Mouse (Mus musculus) gastrocnemius, postnatal 36 days (tissue): Measurements from ENCODE around the gene Fgfr2. TPM values are rescaled to one million over a fixed set of nuclear protein-coding genes. Genes with fewer than 3 reads are reported as not detected.
"Not testable (repeated sequence)": the region's sequence is repeated elsewhere in the genome, so short reads cannot be mapped to it uniquely, and the experiment has no call there.

Experiments
- DNase-seq, 2 experiments: peaks; one replicate each; pipeline ENCODE4 v3.0.0; 2022
- intact Hi-C: fragments of 180-260 bp; cut with DNase I; formaldehyde crosslinking; loops from one replicate; pipeline ENCODE4 v1.15.1; 2025
- total RNA-seq, 2 experiments: library from RNA; stranded (reverse); gene quantifications; 2 replicates each; pipeline ENCODE4 v1.2.3; 2021

The Fgfr2 gene
- total RNA-seq, 2 experiments from 2014 or later, result 0.28 to 0.49 TPM

DNA sequence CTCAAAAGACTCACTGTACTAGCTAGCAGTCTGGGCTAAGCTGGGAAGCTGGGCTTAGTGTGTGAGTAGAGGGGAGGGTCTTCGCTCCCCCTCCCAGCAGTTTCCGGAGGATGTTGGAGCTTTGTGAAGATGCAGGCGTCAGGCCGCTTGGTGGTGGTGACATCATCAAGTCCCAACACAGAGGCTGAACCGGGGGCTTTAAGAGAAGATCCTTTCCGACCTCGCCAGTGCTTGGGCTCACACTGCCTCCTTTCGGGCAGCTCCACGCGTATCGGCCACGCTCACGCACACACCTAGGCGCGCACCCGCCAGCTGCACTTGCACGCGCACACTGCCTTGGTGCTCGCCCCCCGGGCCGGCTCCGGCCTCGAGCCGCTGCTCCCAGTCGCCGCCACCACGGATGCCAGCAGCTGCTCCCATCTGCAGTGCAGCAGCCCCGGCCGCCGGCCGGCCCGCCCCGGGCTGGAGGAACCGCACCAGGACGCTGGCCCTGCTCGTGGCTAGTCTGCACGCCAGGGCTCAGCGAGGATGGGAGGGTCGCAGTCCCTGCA lies 2430.7 kb downstream of the Fgfr2 start:
- DNase-seq, result peak in 1 of 2 experiments; percentile 42
- intact Hi-C loops, result loop anchor here (10.0 kb wide), 1 partner anchor 88 kb away; no protein-coding TSS in a partner anchor

DNA sequence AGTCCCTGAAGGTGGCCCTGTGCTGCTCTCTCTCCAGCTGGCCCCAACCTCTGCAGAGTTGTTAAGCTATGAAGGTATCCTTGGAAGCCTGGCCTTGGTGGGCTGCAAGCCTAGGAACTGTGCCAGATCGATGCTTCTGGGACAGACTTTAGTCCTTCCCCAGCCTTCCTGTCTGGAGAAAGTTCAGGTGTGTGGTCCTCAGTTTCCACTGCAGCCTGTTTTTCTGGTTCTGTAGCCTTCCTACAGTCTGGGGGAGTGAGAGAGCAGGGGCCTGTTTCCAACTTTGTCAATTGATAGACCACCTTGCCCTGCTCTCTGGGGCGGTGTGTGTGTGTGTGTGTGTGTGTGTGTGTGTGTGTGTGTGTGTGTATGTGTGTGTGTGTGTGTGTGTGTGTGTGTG lies 2431.2 kb downstream of the Fgfr2 start:
- no peak for DNase-seq
- intact Hi-C loops, result loop anchor here (10.0 kb wide), 1 partner anchor 87 kb away; no protein-coding TSS in a partner anchor

DNA sequence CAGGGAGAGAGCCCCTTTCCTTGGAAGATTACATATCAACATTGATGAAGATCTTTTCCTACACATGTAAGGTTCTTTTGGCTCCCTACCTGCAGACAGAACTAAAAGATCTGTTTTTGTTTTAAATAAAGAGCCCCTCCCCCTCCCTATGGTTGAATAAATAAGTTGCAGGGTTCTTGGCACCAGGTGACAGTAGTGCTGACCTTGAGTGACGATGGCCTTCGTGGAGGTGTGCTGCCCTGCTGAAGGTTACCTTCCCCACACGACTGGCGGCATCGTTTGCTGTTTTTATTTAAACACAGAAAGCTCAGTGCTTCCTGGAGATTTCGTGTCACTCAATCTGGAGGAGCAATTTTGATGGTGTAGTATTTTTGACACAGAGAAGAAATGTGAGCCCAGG lies 2432.3 kb downstream of the Fgfr2 start:
- DNase-seq, result no peak
- intact Hi-C loops, result loop anchor here (10.0 kb wide), 1 partner anchor 86 kb away; no protein-coding TSS in a partner anchor

DNA sequence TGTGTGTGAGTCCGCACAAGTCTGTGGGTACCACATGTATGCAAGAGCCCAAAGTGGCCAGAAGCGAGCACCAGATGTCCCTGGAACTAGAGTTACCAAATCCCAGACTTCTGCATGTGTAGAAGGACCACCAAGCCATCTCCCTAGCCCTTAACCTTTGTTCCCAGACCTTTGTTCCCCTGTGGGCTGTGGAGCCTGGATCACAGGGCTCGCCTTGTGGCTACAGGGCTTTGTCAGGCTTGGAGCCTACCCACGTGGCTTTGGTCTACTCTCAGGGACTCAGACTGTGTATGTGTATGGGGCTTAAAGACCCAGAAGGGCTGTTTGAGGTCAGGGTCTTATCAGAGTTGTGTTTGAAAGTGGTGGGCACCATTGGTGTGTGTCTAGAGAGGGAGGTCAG lies 2434.5 kb downstream of the Fgfr2 start:
- DNase-seq, result no peak
- intact Hi-C loops, result no loop called here

DNA sequence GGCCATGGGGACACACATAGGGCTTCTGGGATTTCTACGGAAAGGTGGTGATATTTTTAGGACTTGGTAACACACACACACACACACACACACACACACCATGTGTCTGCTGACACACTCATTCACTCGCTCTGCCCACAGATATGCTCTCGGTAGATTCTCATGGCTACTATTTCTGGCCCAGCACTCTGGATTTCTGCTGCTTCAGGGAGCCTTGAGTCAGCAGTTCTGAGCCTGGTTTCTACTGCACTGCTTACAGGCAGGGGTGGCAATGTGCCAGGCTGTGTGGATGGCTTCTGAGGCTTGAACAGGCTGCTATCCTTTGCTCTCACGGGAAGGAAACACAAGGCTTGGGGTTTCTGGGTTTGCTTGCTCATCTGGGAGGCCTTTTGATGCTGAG lies 2441.4 kb downstream of the Fgfr2 start:
- DNase-seq, result peak; percentile 60 to 68
- intact Hi-C loops, result no loop called here

DNA sequence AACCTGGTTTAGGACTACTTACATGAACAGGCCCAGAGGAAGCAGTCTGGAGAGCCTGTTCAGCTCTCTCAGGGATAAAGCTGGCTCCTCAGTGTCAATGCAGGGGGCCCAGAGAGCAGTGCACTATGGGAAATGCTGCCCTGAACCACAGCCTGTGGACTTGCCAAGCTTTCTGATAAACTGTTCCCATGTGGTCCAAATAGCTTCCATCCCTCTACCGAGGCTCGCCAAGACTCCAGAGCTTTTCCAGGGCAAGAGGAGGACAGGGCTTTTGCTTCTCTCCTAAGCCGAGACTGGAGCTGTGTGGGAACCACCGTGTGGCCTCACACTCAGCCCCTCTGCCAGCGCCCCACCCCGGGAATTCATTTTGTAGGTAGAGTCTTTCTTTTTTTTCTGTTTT lies 2444.7 kb downstream of the Fgfr2 start:
- peak in 1 of 2 experiments; percentile 51 for DNase-seq
- intact Hi-C loops, result no loop called here

DNA sequence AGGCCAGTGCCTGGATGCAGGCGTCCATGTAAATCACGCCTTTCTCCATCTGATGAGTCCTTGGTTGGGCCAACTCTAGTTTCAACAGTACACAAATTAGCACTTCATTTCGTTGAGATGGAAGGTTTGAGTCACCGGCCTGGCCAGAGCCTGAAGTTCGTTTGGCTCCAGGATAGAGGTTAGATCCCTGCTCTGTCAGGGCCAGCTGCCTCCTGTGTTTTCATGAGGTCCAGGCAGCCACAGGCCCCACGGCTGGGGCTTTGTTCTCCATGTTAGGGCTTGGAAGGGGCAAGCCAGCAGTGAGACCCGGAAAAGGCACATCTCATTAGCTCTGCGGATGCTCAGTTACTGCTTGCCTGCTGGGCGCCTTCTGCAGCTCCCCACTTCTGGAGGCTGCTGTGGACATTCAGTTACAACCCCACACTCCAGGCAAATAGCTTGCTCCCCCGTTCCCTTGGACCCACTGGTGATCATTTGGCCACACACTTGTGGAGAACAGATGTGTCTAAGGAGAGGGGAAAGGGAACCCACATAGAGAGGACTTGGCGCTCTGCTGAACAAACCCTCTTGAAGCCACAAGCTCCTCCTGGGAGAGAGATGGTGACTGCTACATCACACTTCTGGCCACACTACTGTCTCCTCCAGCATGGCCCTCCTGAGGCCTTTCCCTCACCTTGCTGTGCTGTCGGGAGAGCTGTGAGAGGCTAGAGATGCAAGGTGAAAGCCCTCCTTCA lies 2445.4 kb downstream of the Fgfr2 start:
- intact Hi-C loops, result no loop called here
- DNase-seq, result no peak

DNA sequence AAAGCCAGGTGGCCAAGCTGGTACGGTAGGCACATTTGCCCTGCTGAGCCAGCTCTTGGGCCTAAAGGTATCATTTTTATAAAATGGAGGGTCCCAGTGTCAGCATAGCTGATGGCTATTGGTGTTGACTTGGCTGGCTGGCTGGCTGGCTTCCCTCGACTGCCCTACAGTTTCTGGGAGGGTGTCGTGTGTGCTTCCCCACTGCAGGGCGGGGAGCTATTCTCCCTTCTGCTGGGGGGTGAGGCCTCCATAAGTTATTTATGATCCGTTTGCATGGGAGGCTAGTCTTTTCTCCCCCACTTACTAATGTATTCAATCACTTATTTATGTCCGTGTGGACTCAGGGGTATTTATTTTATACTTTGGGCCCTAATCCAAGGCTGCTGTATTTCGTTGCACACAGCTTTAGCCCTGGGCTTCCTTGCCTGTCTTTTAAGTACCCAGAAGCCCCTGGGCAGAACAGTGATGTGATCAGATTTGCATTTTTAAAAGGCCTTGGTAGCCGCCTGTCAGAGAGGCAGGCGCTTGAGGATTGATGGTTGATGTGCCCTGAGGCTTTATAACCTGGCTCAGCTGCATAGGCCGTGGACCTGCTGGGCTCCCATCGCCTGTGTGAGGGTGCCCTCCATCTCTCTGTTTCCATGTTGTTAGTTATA lies 2446.1 kb downstream of the Fgfr2 start:
- intact Hi-C loops, result no loop called here
- no peak for DNase-seq

DNA sequence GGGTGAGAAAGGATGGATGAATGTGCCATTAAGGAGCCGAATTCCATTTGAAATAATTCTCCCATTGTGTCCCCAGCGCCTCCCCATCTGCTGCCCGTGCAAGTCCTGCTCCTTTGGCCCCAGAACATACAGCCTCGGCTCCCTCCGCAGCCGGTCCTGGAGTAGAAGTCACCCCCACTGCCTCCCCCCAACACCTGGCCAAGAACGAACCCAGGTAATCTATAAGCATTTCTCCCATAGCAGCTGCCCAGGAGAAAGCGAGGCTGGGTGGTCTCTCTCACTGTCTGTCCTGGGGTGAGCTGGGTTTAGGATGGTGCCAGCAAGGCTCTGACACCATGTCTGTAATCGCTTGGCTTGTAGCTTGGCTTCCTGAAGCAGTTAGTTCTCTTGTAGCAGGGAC lies 2448.6 kb downstream of the Fgfr2 start:
- DNase-seq, result no peak
- intact Hi-C loops, result no loop called here

DNA sequence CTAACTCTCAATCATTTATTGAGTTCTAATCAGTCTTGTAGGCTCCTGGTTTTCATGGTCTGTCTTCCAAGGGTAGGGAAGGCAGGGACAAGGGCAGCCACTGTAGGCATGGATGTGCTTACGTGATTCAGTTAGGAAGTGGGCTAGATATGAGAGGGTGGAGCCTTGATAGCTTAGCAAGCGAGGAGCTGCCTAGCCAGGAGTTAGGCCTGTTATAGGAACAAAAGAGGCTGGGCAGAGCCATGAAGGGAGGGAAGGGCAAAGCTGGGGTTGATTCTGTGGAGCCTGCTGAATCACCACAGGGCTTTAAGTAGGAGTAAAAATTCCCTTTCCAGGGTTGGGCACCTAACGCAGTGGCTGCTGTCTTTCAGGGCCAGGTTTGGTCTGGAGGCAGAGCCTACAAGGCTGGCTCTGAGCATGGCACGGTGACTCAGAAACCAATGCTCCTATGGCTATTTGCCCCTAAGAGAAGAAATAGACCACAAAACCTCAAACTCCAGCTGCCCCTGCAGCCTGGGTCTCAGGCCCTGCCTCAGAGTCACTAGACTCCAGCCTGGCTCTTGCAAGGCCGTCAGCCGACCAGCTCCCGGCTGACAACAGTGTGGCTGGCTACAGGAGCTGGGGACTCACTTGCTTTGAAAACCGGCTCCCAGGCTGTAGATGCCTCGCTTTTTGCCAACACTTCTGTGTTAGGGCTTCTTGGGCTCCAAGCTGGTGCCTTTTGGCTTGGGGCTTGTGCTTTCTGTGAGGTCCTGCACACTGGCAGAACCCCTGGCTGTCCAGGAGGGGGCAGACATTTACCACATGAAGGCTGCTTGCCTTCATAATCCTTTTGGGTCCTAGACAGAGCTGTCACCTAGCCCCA lies 2449.7 kb downstream of the Fgfr2 start:
- no peak for DNase-seq

DNA sequence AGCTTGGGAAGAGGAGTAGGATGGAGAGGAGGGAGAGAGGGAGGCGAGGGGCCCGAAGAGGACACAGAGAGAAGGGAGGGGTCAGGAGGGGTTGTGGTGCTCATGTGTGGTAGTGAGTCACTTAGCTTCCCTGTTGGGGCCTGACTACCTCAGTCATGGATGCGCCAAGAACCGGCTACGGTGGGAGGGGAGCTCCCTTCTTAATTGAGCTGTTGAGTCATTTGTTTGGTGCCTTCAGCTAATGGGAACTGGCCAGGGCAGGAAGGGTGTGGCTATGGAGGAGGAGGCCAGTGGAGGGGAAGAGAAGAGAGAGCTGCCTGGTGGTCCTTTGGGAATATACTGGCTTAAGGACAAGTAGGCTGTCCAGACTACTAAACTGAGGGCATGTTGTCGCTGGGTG lies 2451.8 kb downstream of the Fgfr2 start:
- peak in 1 of 2 experiments; percentile 79 for DNase-seq
- intact Hi-C loops, result no loop called here

More for the DNA sequence above, 2449.7 kb downstream of the Fgfr2 start:
- intact Hi-C loops, result no loop called here

DNA sequence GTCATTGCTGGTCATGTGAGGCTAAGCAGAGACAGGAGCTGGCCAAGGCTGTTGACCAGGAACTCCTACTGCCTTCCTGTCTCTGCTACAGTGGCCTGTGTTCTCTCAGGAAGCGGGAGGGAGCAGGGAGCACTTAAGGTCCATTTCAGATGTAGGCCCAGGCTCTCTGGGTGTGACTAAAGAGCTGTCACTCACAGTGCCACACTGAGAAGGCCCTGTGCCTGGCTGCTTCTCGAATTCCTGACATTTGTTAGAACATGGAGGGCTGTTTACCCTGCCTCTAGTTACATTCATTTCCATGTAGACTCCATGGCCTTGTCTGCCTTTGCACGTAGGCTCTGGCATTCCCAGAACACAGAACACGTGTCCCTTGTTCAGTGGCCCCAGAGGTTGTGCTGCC lies 2452.8 kb downstream of the Fgfr2 start:
- DNase-seq, result no peak
- intact Hi-C loops, result no loop called here

DNA sequence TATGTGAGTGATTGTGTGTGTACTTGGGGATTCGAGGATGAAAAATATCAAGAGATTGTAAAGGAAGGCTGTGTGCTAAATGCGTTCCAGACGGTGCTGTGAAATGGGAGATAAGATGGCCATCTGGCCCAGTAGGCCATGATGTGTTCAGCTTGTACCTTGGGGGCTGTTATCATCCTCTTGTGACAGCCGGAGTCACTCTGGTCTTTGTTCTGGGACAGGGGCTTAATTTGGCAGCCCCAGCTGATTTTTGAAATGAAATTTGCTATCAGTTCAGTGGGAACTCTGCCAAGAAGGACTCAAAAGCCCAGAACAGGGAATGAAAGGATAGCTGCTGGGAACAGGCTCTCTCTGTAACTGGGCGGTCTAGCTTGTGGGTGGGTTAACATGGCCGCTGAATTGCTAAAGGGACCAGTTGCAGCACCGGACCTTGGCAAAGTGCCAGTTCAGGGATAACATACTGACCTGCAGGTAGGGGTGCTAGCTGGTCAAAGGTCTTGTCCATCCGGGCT lies 2453.7 kb downstream of the Fgfr2 start:
- no peak for DNase-seq
- intact Hi-C loops, result no loop called here

DNA sequence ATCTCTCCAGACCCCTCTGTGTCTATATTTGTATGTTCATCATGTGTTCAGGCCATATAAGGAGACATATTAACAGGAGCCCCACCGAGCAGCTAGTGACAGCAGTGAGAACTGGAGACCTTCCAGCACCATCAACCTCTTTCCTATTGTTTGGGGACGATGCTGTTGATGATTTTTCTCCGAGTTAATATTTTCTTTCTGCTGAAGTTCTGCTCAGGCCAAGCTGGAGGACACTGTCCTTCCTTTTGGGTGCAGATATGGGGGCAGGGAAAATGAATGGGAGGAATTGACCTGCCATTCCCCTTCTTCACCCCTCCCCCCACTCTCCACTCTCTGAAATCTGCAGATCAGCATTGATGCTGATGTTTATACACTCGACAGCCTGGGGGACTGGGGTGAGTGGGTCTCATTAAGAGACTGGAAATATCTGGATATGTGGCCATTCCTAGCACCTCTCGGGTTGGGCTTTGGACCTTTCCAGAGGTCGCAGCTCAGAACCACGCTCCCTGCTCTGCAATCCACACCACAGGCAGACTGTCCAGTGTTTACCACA lies 2454.3 kb downstream of the Fgfr2 start:
- DNase-seq, result no peak
- intact Hi-C loops, result no loop called here

DNA sequence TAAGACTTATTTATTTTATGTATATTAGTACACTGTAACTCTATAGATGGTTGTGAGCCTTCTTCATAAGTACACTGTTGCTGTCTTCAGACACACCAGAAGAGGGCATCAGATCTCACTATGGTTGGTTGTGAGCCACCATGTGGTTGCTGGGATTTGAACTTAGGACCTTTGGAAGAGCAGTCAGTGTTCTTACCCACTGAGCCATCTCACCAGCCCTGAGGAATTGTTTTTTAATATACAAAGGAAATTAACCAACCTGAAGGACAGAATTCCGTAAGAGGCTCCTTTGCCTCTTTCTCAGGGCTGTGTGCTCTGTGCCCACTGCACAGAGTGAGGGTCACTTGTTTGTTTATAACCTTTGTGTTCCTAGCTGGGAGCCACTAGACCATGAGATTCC lies 2455.1 kb downstream of the Fgfr2 start:
- intact Hi-C loops, DNase-seq: not testable (repeated sequence)

DNA sequence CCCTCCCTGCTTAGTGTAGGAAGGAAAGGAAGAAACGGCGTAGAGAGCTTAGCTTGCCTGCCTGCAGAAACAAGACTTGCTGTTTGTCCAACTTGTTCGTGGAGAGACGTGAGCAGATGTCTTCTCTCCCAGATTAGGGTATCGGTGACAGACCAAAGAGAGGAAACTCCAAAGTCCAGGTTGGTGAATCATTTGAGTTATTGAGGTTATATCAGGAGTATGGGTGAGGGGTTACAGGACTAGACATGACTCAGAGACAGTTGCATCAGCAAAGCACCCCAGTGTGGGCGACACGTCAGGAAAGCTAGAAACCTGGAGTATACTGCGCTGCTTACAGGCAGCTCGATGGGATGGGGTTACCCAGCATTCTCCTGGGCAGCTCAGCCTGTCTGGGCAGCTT lies 2457.8 kb downstream of the Fgfr2 start:
- DNase-seq, result no peak
- intact Hi-C loops, result no loop called here

DNA sequence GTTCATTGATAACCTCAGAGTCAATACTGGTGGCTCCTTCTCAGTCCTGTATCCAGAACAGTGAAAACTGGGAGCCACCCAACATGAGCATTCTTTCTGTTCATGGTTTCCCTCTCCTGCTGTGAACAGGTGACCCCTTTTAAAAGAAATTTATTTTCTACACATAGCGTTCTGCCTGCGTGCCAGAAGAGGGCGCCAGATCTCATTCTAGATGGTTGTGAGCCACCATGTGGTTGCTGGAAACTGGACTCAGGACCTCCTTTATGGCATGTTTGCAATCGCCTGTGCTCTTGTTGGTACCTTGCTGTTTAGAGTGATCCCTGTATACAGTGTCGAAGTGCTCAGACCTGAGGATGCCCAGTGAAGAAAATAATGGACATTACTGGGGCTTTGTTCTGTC lies 2458.5 kb downstream of the Fgfr2 start:
- intact Hi-C loops, result no loop called here
- no peak for DNase-seq

DNA sequence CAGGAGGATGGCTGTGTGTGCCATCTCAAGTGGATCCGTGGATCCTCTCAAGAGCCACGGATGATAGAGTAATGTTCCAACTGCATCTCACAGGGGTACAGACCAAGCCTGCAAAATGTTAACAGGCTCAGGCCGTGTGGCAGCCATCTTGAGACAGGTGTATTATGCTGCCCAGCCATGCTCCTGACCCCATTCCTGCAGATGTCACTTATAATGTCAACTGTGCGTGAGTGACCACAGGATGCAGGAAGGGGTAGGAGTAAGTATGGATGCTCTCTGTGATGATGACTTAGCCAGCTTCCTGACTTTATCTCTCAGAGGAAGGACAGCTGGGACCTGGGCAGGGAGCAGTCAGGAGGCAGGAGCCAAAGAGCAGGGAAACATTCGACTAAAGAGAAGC lies 2459.1 kb downstream of the Fgfr2 start:
- intact Hi-C loops, result no loop called here
- no peak for DNase-seq

DNA sequence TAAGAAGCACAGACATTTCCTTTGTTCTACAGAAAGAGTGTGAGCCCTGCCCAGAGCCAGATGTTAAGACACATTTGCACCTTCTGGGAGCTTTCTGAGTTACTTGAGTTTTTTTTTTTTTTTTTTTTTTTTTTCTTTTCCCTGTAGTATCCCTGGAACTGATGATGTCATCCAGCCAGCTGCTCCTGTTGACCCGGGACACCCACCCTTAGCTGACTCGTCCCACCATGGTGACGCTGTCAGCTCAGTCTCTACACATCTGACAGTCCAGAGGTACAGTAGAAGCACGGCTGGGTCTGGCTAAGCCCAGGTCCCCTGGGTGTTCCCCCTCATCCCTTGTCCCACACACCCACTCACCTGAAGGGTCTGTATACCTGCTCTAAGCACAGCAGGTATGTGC lies 2460.3 kb downstream of the Fgfr2 start:
- no peak for DNase-seq
- intact Hi-C loops, result no loop called here

DNA sequence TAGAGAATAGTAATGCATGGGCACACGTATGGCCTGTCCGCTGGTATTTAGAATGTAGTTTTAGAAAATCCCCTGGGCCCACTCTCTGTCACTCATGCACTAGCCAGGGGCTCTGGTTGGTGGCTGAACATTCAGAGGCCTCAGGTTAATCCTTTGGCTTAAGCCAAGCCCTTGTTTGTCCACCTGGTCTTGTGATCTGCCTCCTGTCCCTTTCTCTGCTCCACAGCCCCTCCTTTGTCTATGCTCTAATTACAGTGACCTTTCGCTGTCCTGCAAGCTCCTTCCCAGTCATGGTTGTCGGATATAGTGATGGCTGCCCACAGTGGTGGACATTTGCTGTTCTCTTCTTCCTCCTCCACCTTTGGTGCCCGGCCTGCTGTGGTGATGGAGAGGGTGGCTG lies 2460.9 kb downstream of the Fgfr2 start:
- DNase-seq, result no peak
- intact Hi-C loops, result no loop called here
